Mouse (Mus musculus): Measurements from ENCODE around the gene Adam12. TPM values are rescaled to one million over a fixed set of nuclear protein-coding genes. Genes with fewer than 3 reads are reported as not detected.

Gene Adam12
- polyA plus RNA-seq, 1 experiment, result 0.58 TPM

- no peaks in the 10 kb centered on the region for H3K36me3 ChIP-seq (ENCODE audit: control insufficient read depth, insufficient read depth, low read length)
- TF ChIP-seq POLR2A (IDR thresholded peaks at IDR 0.05; ENCODE audit: low read depth, low read length), result no peak
- TF ChIP-seq CTCF (IDR thresholded peaks at IDR 0.05; ENCODE audit: extremely low read depth, insufficient read depth, insufficient read length, insufficient replicate concordance), result no peak
- no peak overlapping the region for H3K4me3 ChIP-seq (ENCODE audit: extremely low read depth, insufficient read depth, insufficient read length)
- DNase-seq (ENCODE audit: low read depth in 1 of 2, low spot score in 2 of 2), result no peak
- no peaks in the 10 kb centered on the region for H3K4me1 ChIP-seq (ENCODE audit: control insufficient read depth, insufficient read depth, insufficient read length)
- WGBS, result 56% methylated on average over 4 of the region's 4 CpGs
- H3K27ac ChIP-seq (ENCODE audit: insufficient read depth, low read length), result no peak overlapping the region
- H3K27me3 ChIP-seq (ENCODE audit: control insufficient read depth, insufficient read depth, low read length), result no peaks in the 10 kb centered on the region
These were observed 361.7 kb downstream of the Adam12 start for GRCm38 (mm10) chr7:133870265-133870664.

DNA sequence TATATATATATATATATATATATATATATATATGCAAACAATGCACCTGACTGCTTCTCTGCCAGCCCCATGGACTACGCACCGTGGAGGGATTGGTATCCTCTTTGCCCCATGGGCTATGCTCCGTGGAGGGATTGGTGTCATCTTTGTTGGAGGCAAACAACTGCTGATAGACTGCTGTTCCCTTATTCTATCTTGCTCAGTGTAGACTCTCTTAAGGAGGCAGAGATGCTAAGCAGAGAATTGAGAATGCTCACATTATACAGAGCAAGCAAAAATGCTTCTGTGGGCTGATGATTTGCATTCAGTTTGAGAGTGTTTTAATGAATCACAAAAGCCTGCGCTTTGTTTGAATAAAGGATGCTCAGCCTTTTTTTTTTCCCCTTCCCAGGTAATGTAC, 368.3 kb downstream of the Adam12 start:
- H3K27me3 ChIP-seq (ENCODE audit: control insufficient read depth, insufficient read depth, low read length), result no peaks in the 10 kb centered on the region
- TF ChIP-seq CTCF (IDR thresholded peaks at IDR 0.05; ENCODE audit: extremely low read depth, insufficient read depth, insufficient read length, insufficient replicate concordance), result no peak
- TF ChIP-seq POLR2A (IDR thresholded peaks at IDR 0.05; ENCODE audit: low read depth, low read length), result no peak
- H3K4me1 ChIP-seq (ENCODE audit: control insufficient read depth, insufficient read depth, insufficient read length), result no peaks in the 10 kb centered on the region
- H3K36me3 ChIP-seq (ENCODE audit: control insufficient read depth, insufficient read depth, low read length), result no peaks in the 10 kb centered on the region
- DNase-seq (ENCODE audit: low read depth in 1 of 2, low spot score in 2 of 2), result no peak
- no peak overlapping the region for H3K4me3 ChIP-seq (ENCODE audit: extremely low read depth, insufficient read depth, insufficient read length)
- no peak overlapping the region for H3K27ac ChIP-seq (ENCODE audit: insufficient read depth, low read length)
- 93% methylated on average over 4 of the region's 4 CpGs for WGBS

GRCm38 (mm10) chr7:133863151-133863550, 368.8 kb downstream of the Adam12 start:
- 87% methylated on average over 3 of the region's 3 CpGs for WGBS
- no peak overlapping the region for H3K4me3 ChIP-seq (ENCODE audit: extremely low read depth, insufficient read depth, insufficient read length)
- H3K4me1 ChIP-seq (ENCODE audit: control insufficient read depth, insufficient read depth, insufficient read length), result no peaks in the 10 kb centered on the region
- TF ChIP-seq CTCF (IDR thresholded peaks at IDR 0.05; ENCODE audit: extremely low read depth, insufficient read depth, insufficient read length, insufficient replicate concordance) (no peak), POLR2A (IDR thresholded peaks at IDR 0.05; ENCODE audit: low read depth, low read length) (no peak)
- DNase-seq (ENCODE audit: low read depth in 1 of 2, low spot score in 2 of 2), result no peak
- H3K36me3 ChIP-seq (ENCODE audit: control insufficient read depth, insufficient read depth, low read length), result no peaks in the 10 kb centered on the region
- H3K27me3 ChIP-seq (ENCODE audit: control insufficient read depth, insufficient read depth, low read length), result no peaks in the 10 kb centered on the region
- H3K27ac ChIP-seq (ENCODE audit: insufficient read depth, low read length), result no peak overlapping the region

DNA sequence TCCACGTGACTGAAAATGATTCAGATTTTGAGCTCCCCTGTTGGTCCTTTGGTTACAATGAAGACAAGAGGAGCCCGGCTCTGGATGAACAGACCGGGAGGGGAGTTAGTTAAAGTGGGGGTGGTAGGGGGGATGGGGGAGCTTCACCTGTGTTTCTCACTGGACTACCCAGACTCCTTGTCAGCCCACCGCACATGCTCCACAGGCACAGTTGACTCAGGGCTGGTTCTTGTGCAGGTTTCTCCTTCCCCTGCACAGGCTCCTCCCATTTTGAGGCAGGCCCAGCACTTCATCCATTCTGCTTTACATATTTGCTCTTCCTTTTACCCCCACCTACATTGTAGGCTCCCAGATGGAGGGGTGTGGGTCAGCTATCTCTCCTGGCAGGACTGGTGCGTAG, 369.2 kb downstream of the Adam12 start:
- DNase-seq (ENCODE audit: low read depth in 1 of 2, low spot score in 2 of 2), result no peak
- H3K36me3 ChIP-seq (ENCODE audit: control insufficient read depth, insufficient read depth, low read length), result no peaks in the 10 kb centered on the region
- TF ChIP-seq CTCF (IDR thresholded peaks at IDR 0.05; ENCODE audit: extremely low read depth, insufficient read depth, insufficient read length, insufficient replicate concordance), result no peak
- no peak for TF ChIP-seq POLR2A (IDR thresholded peaks at IDR 0.05; ENCODE audit: low read depth, low read length)
- H3K4me1 ChIP-seq (ENCODE audit: control insufficient read depth, insufficient read depth, insufficient read length), result no peaks in the 10 kb centered on the region
- H3K4me3 ChIP-seq (ENCODE audit: extremely low read depth, insufficient read depth, insufficient read length), result no peak overlapping the region
- H3K27me3 ChIP-seq (ENCODE audit: control insufficient read depth, insufficient read depth, low read length), result no peaks in the 10 kb centered on the region
- no peak overlapping the region for H3K27ac ChIP-seq (ENCODE audit: insufficient read depth, low read length)
- WGBS, result 88% methylated on average over 5 of the region's 5 CpGs

- no peak for DNase-seq (ENCODE audit: low read depth in 1 of 2, low spot score in 2 of 2)
- 90% methylated on average over 6 of the region's 6 CpGs for whole genome bisulfite sequencing
- Histone ChIP-seq H3K4me3 (ENCODE audit: extremely low read depth, insufficient read depth, insufficient read length) (no peak overlapping the region), H3K4me1 (ENCODE audit: control insufficient read depth, insufficient read depth, insufficient read length) (no peaks in the 10 kb centered on the region), H3K36me3 (ENCODE audit: control insufficient read depth, insufficient read depth, low read length) (no peaks in the 10 kb centered on the region), H3K27me3 (ENCODE audit: control insufficient read depth, insufficient read depth, low read length) (no peaks in the 10 kb centered on the region), H3K27ac (ENCODE audit: insufficient read depth, low read length) (no peak overlapping the region)
- TF ChIP-seq CTCF (IDR thresholded peaks at IDR 0.05; ENCODE audit: extremely low read depth, insufficient read depth, insufficient read length, insufficient replicate concordance), result no peak
- no peak for TF ChIP-seq POLR2A (IDR thresholded peaks at IDR 0.05; ENCODE audit: low read depth, low read length)
These were observed 369.7 kb downstream of the Adam12 start for GRCm38 (mm10) chr7:133862233-133862632.

DNA sequence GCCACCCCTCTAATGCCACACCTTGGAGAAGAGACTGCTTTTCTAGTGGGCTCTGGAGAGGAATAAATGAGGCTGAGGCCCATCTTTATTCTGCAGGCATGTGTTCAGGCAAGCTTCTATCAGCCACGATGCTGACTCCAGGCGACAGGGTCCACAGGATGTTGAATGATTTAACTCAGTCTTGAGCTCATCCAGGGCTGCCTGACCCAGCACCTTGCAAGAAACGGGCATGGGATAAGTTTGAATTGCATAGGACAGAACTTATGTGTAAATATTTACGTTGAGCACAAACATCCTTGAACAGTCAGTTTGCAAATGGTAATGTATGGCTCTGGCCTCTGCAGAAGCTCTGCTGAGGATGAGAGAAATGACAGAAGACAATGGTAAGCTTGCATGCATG, 372.4 kb downstream of the Adam12 start:
- no peak overlapping the region for H3K27ac ChIP-seq (ENCODE audit: insufficient read depth, low read length)

DNA sequence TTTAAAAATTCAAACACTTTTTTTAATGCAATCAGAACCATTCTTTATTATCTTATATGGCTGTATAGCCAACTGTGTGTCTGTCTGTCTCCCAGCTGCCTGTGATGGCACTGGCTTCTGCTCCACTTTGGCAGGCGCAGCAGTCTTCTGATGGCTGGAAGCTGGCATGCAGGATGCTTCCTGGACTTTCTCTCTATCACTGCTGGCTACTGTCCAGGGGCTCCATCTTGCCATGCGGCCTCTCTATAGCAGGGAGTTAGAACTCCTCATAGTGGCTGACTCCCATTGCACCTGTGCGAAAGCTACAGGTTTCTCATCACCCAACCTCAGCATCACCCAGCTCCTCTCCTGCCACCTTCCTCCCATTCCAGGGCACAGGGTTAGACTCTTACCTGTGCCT, 373.4 kb downstream of the Adam12 start:
- no peak for DNase-seq (ENCODE audit: low read depth in 1 of 2, low spot score in 2 of 2)
- TF ChIP-seq POLR2A (IDR thresholded peaks at IDR 0.05; ENCODE audit: low read depth, low read length), result no peak
- no peak for TF ChIP-seq CTCF (IDR thresholded peaks at IDR 0.05; ENCODE audit: extremely low read depth, insufficient read depth, insufficient read length, insufficient replicate concordance)
- Histone ChIP-seq H3K4me3 (ENCODE audit: extremely low read depth, insufficient read depth, insufficient read length) (no peak overlapping the region), H3K27ac (ENCODE audit: insufficient read depth, low read length) (no peak overlapping the region), H3K27me3 (ENCODE audit: control insufficient read depth, insufficient read depth, low read length) (no peaks in the 10 kb centered on the region), H3K36me3 (ENCODE audit: control insufficient read depth, insufficient read depth, low read length) (no peaks in the 10 kb centered on the region), H3K4me1 (ENCODE audit: control insufficient read depth, insufficient read depth, insufficient read length) (no peaks in the 10 kb centered on the region)
- 86% methylated on average over 3 of the region's 3 CpGs for WGBS

More for the DNA sequence above, 372.4 kb downstream of the Adam12 start:
- H3K36me3 ChIP-seq (ENCODE audit: control insufficient read depth, insufficient read depth, low read length), result no peaks in the 10 kb centered on the region
- no peak overlapping the region for H3K4me3 ChIP-seq (ENCODE audit: extremely low read depth, insufficient read depth, insufficient read length)
- no peaks in the 10 kb centered on the region for H3K27me3 ChIP-seq (ENCODE audit: control insufficient read depth, insufficient read depth, low read length)
- DNase-seq (ENCODE audit: low read depth in 1 of 2, low spot score in 2 of 2), result no peak
- WGBS, result 73% methylated on average over 4 of the region's 4 CpGs
- H3K4me1 ChIP-seq (ENCODE audit: control insufficient read depth, insufficient read depth, insufficient read length), result no peaks in the 10 kb centered on the region
- TF ChIP-seq CTCF (IDR thresholded peaks at IDR 0.05; ENCODE audit: extremely low read depth, insufficient read depth, insufficient read length, insufficient replicate concordance) (no peak), POLR2A (IDR thresholded peaks at IDR 0.05; ENCODE audit: low read depth, low read length) (no peak)

All from spleen, adult 2 months (tissue).